Mouse (Mus musculus): ENCODE results near the gene D630023F18Rik. TPM values are rescaled to one million over a fixed set of nuclear protein-coding genes. Genes with fewer than 3 reads are reported as not detected.

D630023F18Rik gene
- polyA plus RNA-seq, 1 experiment, result not detected

GRCm38 (mm10) chr1:65167496-65167895 lies 44.5 kb upstream of the D630023F18Rik start:
- peaks cover 54% of the 10 kb centered on the region for H3K36me3 ChIP-seq (ENCODE audit: control insufficient read depth, insufficient read depth)
- H3K27me3 ChIP-seq (ENCODE audit: control insufficient read depth, insufficient read depth, insufficient read length), result no peaks in the 10 kb centered on the region
- H3ac ChIP-seq (ENCODE audit: control insufficient read depth, insufficient read length), result no peak overlapping the region
- no peaks in the 10 kb centered on the region for H3K79me2 ChIP-seq (ENCODE audit: control insufficient read depth, insufficient read depth)
- no peak overlapping the region for H3K4me2 ChIP-seq (ENCODE audit: low read depth)
- no peak for TF ChIP-seq E2F4 (IDR thresholded peaks at IDR 0.05; ENCODE audit: insufficient read depth)
- TF ChIP-seq USF1 (IDR thresholded peaks at IDR 0.05; ENCODE audit: low read depth), result no peak
- TF ChIP-seq MYOD1 (IDR thresholded peaks at IDR 0.05; ENCODE audit: control insufficient read depth in 1 of 3, insufficient read length in 2 of 3, low read depth in 2 of 3), result no peak
- no peak for TF ChIP-seq REST (IDR thresholded peaks at IDR 0.05; ENCODE audit: insufficient read depth, insufficient read length)
- TF ChIP-seq POLR2A (IDR thresholded peaks at IDR 0.05; ENCODE audit: insufficient read length, low read depth), result no peak
- no peak for TF ChIP-seq SRF (IDR thresholded peaks at IDR 0.05; ENCODE audit: control insufficient read depth, insufficient read length, low read depth)
- no peak for TF ChIP-seq TCF3 (IDR thresholded peaks at IDR 0.05; ENCODE audit: insufficient read length, low read depth)
- TF ChIP-seq TCF12 (IDR thresholded peaks at IDR 0.05; ENCODE audit: insufficient read depth, poor library complexity, severe bottlenecking), result no peak
- TF ChIP-seq MYOG (IDR thresholded peaks at IDR 0.05; ENCODE audit: control insufficient read depth in 1 of 3, insufficient read depth in 1 of 3, insufficient read length in 2 of 3, low read depth in 2 of 3), result no peak
- no peak for TF ChIP-seq POLR2AphosphoS2 (IDR thresholded peaks at IDR 0.05; ENCODE audit: insufficient read length, low read depth)
- TF ChIP-seq MAX (IDR thresholded peaks at IDR 0.05; ENCODE audit: low read depth), result no peak
- no peak for TF ChIP-seq CEBPB (IDR thresholded peaks at IDR 0.05; ENCODE audit: insufficient read depth, poor library complexity, severe bottlenecking)
- H3K4me3 ChIP-seq, result no peak overlapping the region

GRCm38 (mm10) chr1:65162210-65162609 lies 39.2 kb upstream of the D630023F18Rik start:
- Histone ChIP-seq H3K4me2 (ENCODE audit: low read depth) (no peak overlapping the region), H3K36me3 (ENCODE audit: control insufficient read depth, insufficient read depth) (peaks cover 75% of the 10 kb centered on the region), H3K79me2 (ENCODE audit: control insufficient read depth, insufficient read depth) (no peaks in the 10 kb centered on the region), H3K4me3 (no peak overlapping the region), H3ac (ENCODE audit: control insufficient read depth, insufficient read length) (no peak overlapping the region), H3K27me3 (ENCODE audit: control insufficient read depth, insufficient read depth, insufficient read length) (no peaks in the 10 kb centered on the region)
- TF ChIP-seq TCF3 (IDR thresholded peaks at IDR 0.05; ENCODE audit: insufficient read length, low read depth) (no peak), CEBPB (IDR thresholded peaks at IDR 0.05; ENCODE audit: insufficient read depth, poor library complexity, severe bottlenecking) (no peak), POLR2AphosphoS2 (IDR thresholded peaks at IDR 0.05; ENCODE audit: insufficient read length, low read depth) (no peak), SRF (IDR thresholded peaks at IDR 0.05; ENCODE audit: control insufficient read depth, insufficient read length, low read depth) (no peak), MAX (IDR thresholded peaks at IDR 0.05; ENCODE audit: low read depth) (no peak), E2F4 (IDR thresholded peaks at IDR 0.05; ENCODE audit: insufficient read depth) (no peak)

- no peak overlapping the region for H3ac ChIP-seq (ENCODE audit: control insufficient read depth, insufficient read length)
- TF ChIP-seq USF1 (IDR thresholded peaks at IDR 0.05; ENCODE audit: low read depth) (no peak), MYOG (IDR thresholded peaks at IDR 0.05; ENCODE audit: control insufficient read depth in 1 of 3, insufficient read depth in 1 of 3, insufficient read length in 2 of 3, low read depth in 2 of 3) (no peak), MYOD1 (IDR thresholded peaks at IDR 0.05; ENCODE audit: control insufficient read depth in 1 of 3, insufficient read length in 2 of 3, low read depth in 2 of 3) (no peak), TCF12 (IDR thresholded peaks at IDR 0.05; ENCODE audit: insufficient read depth, poor library complexity, severe bottlenecking) (no peak), POLR2AphosphoS2 (IDR thresholded peaks at IDR 0.05; ENCODE audit: insufficient read length, low read depth) (no peak), REST (IDR thresholded peaks at IDR 0.05; ENCODE audit: insufficient read depth, insufficient read length) (no peak), TCF3 (IDR thresholded peaks at IDR 0.05; ENCODE audit: insufficient read length, low read depth) (no peak), POLR2A (IDR thresholded peaks at IDR 0.05; ENCODE audit: insufficient read length, low read depth) (no peak), MAX (IDR thresholded peaks at IDR 0.05; ENCODE audit: low read depth) (no peak), E2F4 (IDR thresholded peaks at IDR 0.05; ENCODE audit: insufficient read depth) (no peak), SRF (IDR thresholded peaks at IDR 0.05; ENCODE audit: control insufficient read depth, insufficient read length, low read depth) (no peak), CEBPB (IDR thresholded peaks at IDR 0.05; ENCODE audit: insufficient read depth, poor library complexity, severe bottlenecking) (no peak)
- peaks cover 31% of the 10 kb centered on the region for H3K36me3 ChIP-seq (ENCODE audit: control insufficient read depth, insufficient read depth)
- no peak overlapping the region for H3K4me2 ChIP-seq (ENCODE audit: low read depth)
- no peaks in the 10 kb centered on the region for H3K27me3 ChIP-seq (ENCODE audit: control insufficient read depth, insufficient read depth, insufficient read length)
- no peak overlapping the region for H3K4me3 ChIP-seq
- no peaks in the 10 kb centered on the region for H3K79me2 ChIP-seq (ENCODE audit: control insufficient read depth, insufficient read depth)
Observed at GRCm38 (mm10) chr1:65156111-65156510, 33.1 kb upstream of the D630023F18Rik start.

- no peak overlapping the region for H3K4me2 ChIP-seq (ENCODE audit: low read depth)
- TF ChIP-seq CEBPB (IDR thresholded peaks at IDR 0.05; ENCODE audit: insufficient read depth, poor library complexity, severe bottlenecking), result no peak
- TF ChIP-seq MYOG (IDR thresholded peaks at IDR 0.05; ENCODE audit: control insufficient read depth in 1 of 3, insufficient read depth in 1 of 3, insufficient read length in 2 of 3, low read depth in 2 of 3), result no peak
- TF ChIP-seq POLR2AphosphoS2 (IDR thresholded peaks at IDR 0.05; ENCODE audit: insufficient read length, low read depth), result no peak
- no peak for TF ChIP-seq REST (IDR thresholded peaks at IDR 0.05; ENCODE audit: insufficient read depth, insufficient read length)
- TF ChIP-seq SRF (IDR thresholded peaks at IDR 0.05; ENCODE audit: control insufficient read depth, insufficient read length, low read depth), result no peak
- TF ChIP-seq TCF12 (IDR thresholded peaks at IDR 0.05; ENCODE audit: insufficient read depth, poor library complexity, severe bottlenecking), result no peak
- TF ChIP-seq MYOD1 (IDR thresholded peaks at IDR 0.05; ENCODE audit: control insufficient read depth in 1 of 3, insufficient read length in 2 of 3, low read depth in 2 of 3), result no peak
- no peak for TF ChIP-seq POLR2A (IDR thresholded peaks at IDR 0.05; ENCODE audit: insufficient read length, low read depth)
- no peak for TF ChIP-seq MAX (IDR thresholded peaks at IDR 0.05; ENCODE audit: low read depth)
- no peak for TF ChIP-seq TCF3 (IDR thresholded peaks at IDR 0.05; ENCODE audit: insufficient read length, low read depth)
- TF ChIP-seq E2F4 (IDR thresholded peaks at IDR 0.05; ENCODE audit: insufficient read depth), result no peak
- no peak for TF ChIP-seq USF1 (IDR thresholded peaks at IDR 0.05; ENCODE audit: low read depth)
- H3ac ChIP-seq (ENCODE audit: control insufficient read depth, insufficient read length), result no peak overlapping the region
Observed at GRCm38 (mm10) chr1:65154814-65155213, 31.8 kb upstream of the D630023F18Rik start.

More at GRCm38 (mm10) chr1:65154814-65155213, 31.8 kb upstream of the D630023F18Rik start:
- no peak overlapping the region for H3K4me3 ChIP-seq
- no peaks in the 10 kb centered on the region for H3K27me3 ChIP-seq (ENCODE audit: control insufficient read depth, insufficient read depth, insufficient read length)
- H3K79me2 ChIP-seq (ENCODE audit: control insufficient read depth, insufficient read depth), result no peaks in the 10 kb centered on the region
- H3K36me3 ChIP-seq (ENCODE audit: control insufficient read depth, insufficient read depth), result peaks cover 19% of the 10 kb centered on the region

Measured in myocyte (in vitro differentiated cells).